Mouse (Mus musculus) neural tube, embryonic 13.5 days (tissue): ENCODE measurements around the gene Cldn4. TPM values are rescaled to one million over a fixed set of nuclear protein-coding genes. Genes with fewer than 3 reads are reported as not detected.
"Not testable (repeated sequence)": the region's sequence is repeated elsewhere in the genome, so short reads cannot be mapped to it uniquely, and the experiment has no call there.

Experiments used
- ATAC-seq: fragments of 200-750 bp; cut with Nextera tagmentation; 2 replicates; pipeline ENCODE4 v1.8.0; 2017; ENCODE audit warnings: low read depth, mild to moderate bottlenecking, moderate TSS enrichment, moderate library complexity
- H3K27ac ChIP-seq: fragments of 300-500 bp; sonication (generic); replicated peaks from 2 replicates; pipeline ENCODE4 v1.5.1; 2015; ENCODE audit warnings: moderate library complexity, mild to moderate bottlenecking, inconsistent platforms
- H3K27me3 ChIP-seq: fragments of 300-500 bp; sonication (generic); 2 replicates; pipeline ENCODE4 v1.6.1; 2015; ENCODE audit warnings: mild to moderate bottlenecking, inconsistent platforms
- H3K36me3 ChIP-seq: fragments of 300-500 bp; sonication (generic); 2 replicates; pipeline ENCODE4 v1.6.1; 2015; ENCODE audit warnings: mild to moderate bottlenecking, inconsistent platforms
- H3K4me1 ChIP-seq: fragments of 300-500 bp; sonication (generic); replicated peaks from 2 replicates; pipeline ENCODE4 v1.6.1; 2015; ENCODE audit warnings: inconsistent platforms
- H3K4me2 ChIP-seq: fragments of 300-500 bp; sonication (generic); 2 replicates; pipeline ENCODE4 v1.6.1; 2015; ENCODE audit warnings: inconsistent platforms, mild to moderate bottlenecking, moderate library complexity
- H3K4me3 ChIP-seq: fragments of 300-500 bp; sonication (generic); 2 replicates; pipeline ENCODE4 v1.5.1; 2015; ENCODE audit warnings: mild to moderate bottlenecking, inconsistent platforms
- H3K9ac ChIP-seq: fragments of 300-500 bp; sonication (generic); 2 replicates; pipeline ENCODE4 v1.6.1; 2015; ENCODE audit warnings: moderate library complexity, mild to moderate bottlenecking, inconsistent platforms
- H3K9me3 ChIP-seq: fragments of 300-500 bp; sonication (generic); 2 replicates; pipeline ENCODE4 v1.6.1; 2016; ENCODE audit warnings: inconsistent platforms
- WGBS: fragments of 180-500 bp; shearing (Covaris S2); methylation state at CpG from one replicate; pipeline ENCODE4 v1.1.7; 2015; 5-methylcytosine and 5-hydroxymethylcytosine counted together
- polyA plus RNA-seq: library from polyadenylated mRNA; unstranded; fragments of >200 nt; fragmentation: Nextera tagmentation; extraction: Ambion mirVana; gene quantifications from 2 replicates; pipeline ENCODE4 v1.2.1, GENCODE M21; 2015

Cldn4 gene
- polyA plus RNA-seq, 1 experiment from 2014 or later = 0.38 TPM

GRCm38 (mm10) chr5:134939069-134939468 lies 7.7 kb downstream of the Cldn4 start:
- H3K4me2 ChIP-seq = no peak overlapping the region
- no peak overlapping the region for H3K9ac ChIP-seq
- no peak overlapping the region for H3K4me3 ChIP-seq
- peaks cover 2% of the 10 kb centered on the region; the same call in 1 of the 2 replicates for H3K27me3 ChIP-seq
- no peaks in the 10 kb centered on the region for H3K36me3 ChIP-seq
- ATAC-seq = no peak
- no peak overlapping the region for H3K27ac ChIP-seq
- no peaks in the 10 kb centered on the region for H3K9me3 ChIP-seq
- WGBS = 72% methylated on average over 3 of the region's 3 CpGs
- no peaks in the 10 kb centered on the region for H3K4me1 ChIP-seq

DNA sequence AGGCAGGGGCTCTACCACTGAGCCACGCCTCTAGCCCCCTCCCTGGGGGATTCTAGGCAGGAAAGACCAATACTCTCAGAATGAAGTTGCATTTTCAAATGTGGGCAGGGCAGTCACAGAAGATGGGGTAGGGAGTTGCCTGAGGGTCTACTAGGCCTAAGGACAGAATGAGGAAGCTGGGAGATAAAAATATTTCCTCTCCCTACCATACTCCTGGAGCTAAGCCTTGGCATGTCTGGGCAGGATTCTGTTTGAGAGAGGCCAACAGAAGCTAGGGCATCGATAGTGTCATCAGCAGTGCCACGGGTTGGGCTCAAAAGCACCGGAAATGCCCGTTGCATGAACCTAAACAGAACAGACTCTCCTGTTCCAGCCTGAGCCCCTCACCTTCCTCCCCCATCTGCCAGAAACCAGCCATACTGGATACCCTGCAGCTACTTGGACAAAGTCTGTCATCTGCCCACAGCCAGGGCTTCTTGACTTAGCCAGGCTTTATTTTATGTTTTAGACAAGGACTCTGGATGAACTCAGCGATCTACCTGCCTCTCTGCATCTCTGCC lies 10.0 kb downstream of the Cldn4 start:
- WGBS = 95% methylated on average over 6 of the region's 6 CpGs
- no peak for ATAC-seq
- Histone ChIP-seq H3K4me1 (peaks cover 7% of the 10 kb centered on the region; the same call in 1 of the 2 replicates), H3K4me3 (no peak overlapping the region), H3K27ac (no peak overlapping the region), H3K9me3 (no peaks in the 10 kb centered on the region), H3K27me3 (no peaks in the 10 kb centered on the region), H3K4me2 (no peak overlapping the region), H3K9ac (no peak overlapping the region), H3K36me3 (no peaks in the 10 kb centered on the region)

GRCm38 (mm10) chr5:134936051-134936450 lies 10.7 kb downstream of the Cldn4 start:
- no peaks in the 10 kb centered on the region for H3K36me3 ChIP-seq
- no peak for ATAC-seq
- 96% methylated on average over 6 of the region's 6 CpGs for WGBS
- H3K27me3 ChIP-seq = no peaks in the 10 kb centered on the region
- peaks cover 7% of the 10 kb centered on the region; the same call in 1 of the 2 replicates for H3K4me1 ChIP-seq
- H3K4me2 ChIP-seq = no peak overlapping the region
- no peak overlapping the region for H3K9ac ChIP-seq
- no peaks in the 10 kb centered on the region for H3K9me3 ChIP-seq
- H3K27ac ChIP-seq = no peak overlapping the region
- H3K4me3 ChIP-seq = no peak overlapping the region

DNA sequence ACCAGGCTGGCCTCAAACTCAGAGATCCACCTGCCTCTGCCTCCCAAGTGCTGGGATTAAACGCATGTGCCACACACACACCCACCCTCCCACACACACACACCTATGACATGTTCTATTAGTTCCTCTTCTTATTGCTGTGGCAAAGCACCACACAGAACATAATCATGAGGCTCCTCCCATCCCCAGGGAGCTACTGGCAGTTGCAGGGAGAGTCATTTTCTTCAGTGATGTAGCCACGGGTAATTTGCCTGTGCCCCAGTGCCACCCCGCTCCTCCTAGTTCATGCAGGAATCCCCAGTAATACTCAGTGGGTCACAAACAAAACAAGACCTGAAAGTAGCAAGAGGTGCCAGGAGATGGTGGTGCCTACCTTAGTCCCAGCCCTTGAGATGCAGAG lies 12.1 kb downstream of the Cldn4 start:
- H3K9me3 ChIP-seq = no peaks in the 10 kb centered on the region
- ATAC-seq = no peak
- H3K4me1 ChIP-seq = peaks cover 7% of the 10 kb centered on the region; the same call in 1 of the 2 replicates
- H3K4me2 ChIP-seq = no peak overlapping the region
- H3K4me3 ChIP-seq = no peak overlapping the region
- H3K36me3 ChIP-seq = no peaks in the 10 kb centered on the region
- no peak overlapping the region for H3K9ac ChIP-seq
- WGBS = 86% methylated on average over 3 of the region's 3 CpGs
- H3K27ac ChIP-seq = no peak overlapping the region
- no peaks in the 10 kb centered on the region for H3K27me3 ChIP-seq

DNA sequence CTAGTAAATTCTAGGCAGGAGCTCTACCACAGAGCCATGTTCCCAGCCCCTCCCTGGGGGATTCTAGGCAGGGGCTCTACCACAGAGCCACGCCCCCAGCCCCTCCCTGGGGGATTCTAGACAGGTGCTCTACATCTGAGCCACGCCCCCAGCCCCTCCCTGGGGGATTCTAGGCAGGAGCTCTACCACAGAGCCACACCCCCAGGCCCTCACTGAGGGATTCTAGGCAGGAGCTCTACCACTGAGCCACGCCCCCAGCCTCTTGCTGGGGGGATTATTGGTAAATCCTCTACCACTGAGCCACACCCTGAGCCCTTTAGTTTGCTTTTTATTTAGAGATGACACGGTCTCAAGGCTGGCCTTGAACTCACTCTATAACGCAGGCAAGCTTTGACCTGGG lies 13.0 kb downstream of the Cldn4 start:
- H3K4me1 ChIP-seq, H3K9ac ChIP-seq, H3K27me3 ChIP-seq, ATAC-seq, H3K4me3 ChIP-seq, H3K9me3 ChIP-seq, H3K36me3 ChIP-seq, H3K4me2 ChIP-seq, H3K27ac ChIP-seq: not testable (repeated sequence)
- 95% methylated on average over 5 of the region's 5 CpGs for WGBS

GRCm38 (mm10) chr5:134933281-134933680 lies 13.5 kb downstream of the Cldn4 start:
- no peaks in the 10 kb centered on the region for H3K36me3 ChIP-seq
- ATAC-seq = no peak
- 91% methylated on average over 8 of the region's 8 CpGs for WGBS
- no peak overlapping the region for H3K4me3 ChIP-seq
- no peaks in the 10 kb centered on the region for H3K9me3 ChIP-seq
- no peak overlapping the region for H3K27ac ChIP-seq
- peaks cover 7% of the 10 kb centered on the region; the same call in 1 of the 2 replicates for H3K4me1 ChIP-seq
- H3K9ac ChIP-seq = no peak overlapping the region
- H3K27me3 ChIP-seq = 0 out of 2 replicates have a peak, but pooled peaks cover 3% of the 10 kb centered on the region
- H3K4me2 ChIP-seq = peak overlapping the region; percentile 95

DNA sequence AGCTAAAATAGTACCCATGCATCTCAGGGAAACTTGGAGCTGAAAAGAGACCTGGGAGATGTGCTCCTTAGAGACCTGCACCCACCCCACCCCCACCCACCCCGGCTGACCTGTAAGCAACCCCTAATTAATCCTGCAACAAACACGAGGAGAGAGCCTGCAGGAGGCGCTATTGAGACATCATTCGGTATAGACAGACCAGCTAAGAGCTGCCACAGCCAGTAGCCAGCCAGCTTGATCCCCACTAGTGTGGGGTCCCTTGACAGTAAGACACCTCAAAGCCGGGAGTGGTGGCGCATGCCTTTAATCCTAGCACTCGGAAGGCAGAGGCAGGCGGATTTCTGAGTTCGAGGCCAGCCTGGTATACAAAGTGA lies 13.8 kb downstream of the Cldn4 start:
- H3K4me2 ChIP-seq = peak overlapping the region; percentile 95
- no peaks in the 10 kb centered on the region for H3K36me3 ChIP-seq
- H3K27me3 ChIP-seq = 0 out of 2 replicates have a peak, but pooled peaks cover 3% of the 10 kb centered on the region
- peaks cover 7% of the 10 kb centered on the region; the same call in 1 of the 2 replicates for H3K4me1 ChIP-seq
- peak overlapping the region; percentile 75 for H3K9ac ChIP-seq
- peak; percentile 21; the same call in 1 of the 2 replicates for ATAC-seq
- WGBS = 52% methylated on average over 9 of the region's 9 CpGs
- H3K4me3 ChIP-seq = peak overlapping the region; percentile 58
- no peak overlapping the region for H3K27ac ChIP-seq
- no peaks in the 10 kb centered on the region for H3K9me3 ChIP-seq

GRCm38 (mm10) chr5:134932179-134932902 lies 14.4 kb downstream of the Cldn4 start, which contains the start of gene Mettl27:
Gene Mettl27, plus strand, starts transcription at chr5:134932368.
- no peaks in the 10 kb centered on the region for H3K36me3 ChIP-seq
- WGBS = under 1% methylated on average over 41 of the region's 41 CpGs
- H3K4me2 ChIP-seq = peak within 1 kb of the TSS; percentile 95
- H3K27me3 ChIP-seq = 0 out of 2 replicates have a peak, but pooled peaks cover 3% of the 10 kb centered on the region
- H3K4me1 ChIP-seq = peaks cover 7% of the 10 kb centered on the region; the same call in 1 of the 2 replicates
- ATAC-seq = peak; percentile 98
- peak within 1 kb of the TSS; percentile 58 for H3K4me3 ChIP-seq
- peak within 1 kb of the TSS; percentile 75 for H3K9ac ChIP-seq
- H3K27ac ChIP-seq = 0 out of 2 replicates have a peak within 1 kb of the TSS, but pooled peaks have one; percentile 13
- H3K9me3 ChIP-seq = no peaks in the 10 kb centered on the region

GRCm38 (mm10) chr5:134929988-134930387 lies 16.7 kb downstream of the Cldn4 start:
- Histone ChIP-seq H3K9ac (no peak overlapping the region), H3K9me3 (no peaks in the 10 kb centered on the region), H3K27ac (no peak overlapping the region), H3K4me1 (peaks cover 7% of the 10 kb centered on the region; the same call in 1 of the 2 replicates), H3K27me3 (0 out of 2 replicates have a peak, but pooled peaks cover 3% of the 10 kb centered on the region), H3K36me3 (no peaks in the 10 kb centered on the region), H3K4me2 (no peak overlapping the region), H3K4me3 (no peak overlapping the region)
- WGBS = 80% methylated on average over 2 of the region's 2 CpGs
- no peak for ATAC-seq

DNA sequence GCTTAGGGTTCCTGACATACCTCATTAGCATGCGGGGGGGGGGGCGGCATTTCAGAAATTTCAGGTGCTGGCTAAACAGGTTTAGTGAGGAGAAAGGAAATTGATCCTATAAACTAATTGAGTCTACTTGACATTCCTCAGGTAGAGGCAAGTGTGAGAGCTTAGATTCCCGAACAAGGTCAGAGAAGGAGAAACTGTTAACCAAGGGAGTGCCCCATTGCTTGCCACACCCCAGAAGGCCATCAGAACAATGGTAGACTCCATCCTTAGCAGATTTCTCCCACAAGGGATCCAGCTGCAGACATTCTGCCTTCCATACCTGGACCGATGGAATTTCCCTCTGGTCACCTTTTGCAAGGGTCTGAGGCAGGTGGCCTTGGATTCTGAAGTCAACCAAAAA lies 20.0 kb downstream of the Cldn4 start:
- Histone ChIP-seq H3K4me1 (no peaks in the 10 kb centered on the region), H3K9me3 (no peaks in the 10 kb centered on the region), H3K27ac (no peak overlapping the region), H3K9ac (no peak overlapping the region), H3K4me3 (no peak overlapping the region), H3K4me2 (no peak overlapping the region), H3K36me3 (no peaks in the 10 kb centered on the region), H3K27me3 (0 out of 2 replicates have a peak, but pooled peaks cover 3% of the 10 kb centered on the region)
- WGBS = 82% methylated on average over 4 of the region's 4 CpGs
- no peak for ATAC-seq

DNA sequence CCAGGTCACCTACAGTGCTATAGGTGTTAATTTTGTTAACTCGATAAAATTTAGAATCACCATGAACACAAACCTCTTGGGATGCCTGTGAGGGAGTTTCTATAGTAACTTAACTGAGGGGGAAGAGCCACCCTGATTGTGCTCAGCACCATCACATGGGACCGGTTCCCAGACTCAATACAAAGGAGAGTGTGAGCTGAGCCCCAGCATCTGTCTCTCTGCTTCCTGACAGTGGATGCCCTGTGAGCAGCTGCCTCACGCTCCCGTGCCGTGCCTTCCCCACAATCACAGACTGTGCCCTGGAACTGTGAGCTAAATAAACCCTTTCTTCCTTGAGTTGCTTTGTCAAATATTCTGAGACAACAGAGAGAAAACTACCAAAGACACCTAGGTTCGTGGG lies 23.6 kb downstream of the Cldn4 start:
- no peak for ATAC-seq
- no peaks in the 10 kb centered on the region for H3K27me3 ChIP-seq
- no peak overlapping the region for H3K27ac ChIP-seq
- no peak overlapping the region for H3K4me2 ChIP-seq
- WGBS = 67% methylated on average over 6 of the region's 6 CpGs
- no peaks in the 10 kb centered on the region for H3K36me3 ChIP-seq
- no peak overlapping the region for H3K4me3 ChIP-seq
- no peak overlapping the region for H3K9ac ChIP-seq
- H3K4me1 ChIP-seq = no peaks in the 10 kb centered on the region
- no peaks in the 10 kb centered on the region for H3K9me3 ChIP-seq

GRCm38 (mm10) chr5:134921106-134921505 lies 25.6 kb downstream of the Cldn4 start:
- no peak overlapping the region for H3K4me3 ChIP-seq
- H3K9ac ChIP-seq = no peak overlapping the region
- ATAC-seq = no peak
- no peaks in the 10 kb centered on the region for H3K36me3 ChIP-seq
- H3K4me1 ChIP-seq = no peaks in the 10 kb centered on the region
- no peaks in the 10 kb centered on the region for H3K9me3 ChIP-seq
- H3K4me2 ChIP-seq = no peak overlapping the region
- WGBS = 93% methylated on average over 8 of the region's 8 CpGs
- no peak overlapping the region for H3K27ac ChIP-seq
- H3K27me3 ChIP-seq = no peaks in the 10 kb centered on the region
